Mouse (Mus musculus): ENCODE data around the gene Gps2.
A peak's percentile ranks its signal among the peaks of the same experiment; 100 is the strongest.
"Not testable (repeated sequence)": the region's sequence is repeated elsewhere in the genome, so short reads cannot be mapped to it uniquely, and the experiment has no call there.

Gps2 gene

GRCm38 (mm10) chr11:69916652-69917378 is 3.1 kb downstream of the Gps2 start:
- DNase-seq (ENCODE audit: low spot score): not testable (repeated sequence)

GRCm38 (mm10) chr11:69917379-69917948 is 3.8 kb downstream of the Gps2 start:
- DNase-seq (ENCODE audit: low spot score): no peak

- no peak for DNase-seq (ENCODE audit: low spot score)
These were observed 4.4 kb downstream of the Gps2 start for GRCm38 (mm10) chr11:69918118-69918517.

GRCm38 (mm10) chr11:69919053-69919452 is 5.4 kb downstream of the Gps2 start:
- DNase-seq (ENCODE audit: low spot score): no peak

- DNase-seq (ENCODE audit: low spot score): peak; percentile 85
These were observed 6.1 kb downstream of the Gps2 start for GRCm38 (mm10) chr11:69919661-69920265.

GRCm38 (mm10) chr11:69920266-69921031 is 6.8 kb downstream of the Gps2 start:
- no peak for DNase-seq (ENCODE audit: low spot score)

GRCm38 (mm10) chr11:69921114-69922011 is 7.7 kb downstream of the Gps2 start, which contains the start of gene Eif5a:
Gene Eif5a (minus strand): TSS chr11:69921958.
- peak; percentile 100 for DNase-seq (ENCODE audit: low spot score)

GRCm38 (mm10) chr11:69922012-69922756 is 8.5 kb downstream of the Gps2 start:
- no peak for DNase-seq (ENCODE audit: low spot score)

GRCm38 (mm10) chr11:69922796-69923195 is 9.1 kb downstream of the Gps2 start:
- DNase-seq (ENCODE audit: low spot score): no peak

GRCm38 (mm10) chr11:69927501-69927900 is 13.8 kb downstream of the Gps2 start:
- no peak for DNase-seq (ENCODE audit: low spot score)

GRCm38 (mm10) chr11:69929712-69930111 is 16.0 kb downstream of the Gps2 start:
- DNase-seq (ENCODE audit: low spot score): no peak

GRCm38 (mm10) chr11:69930176-69930575 is 16.5 kb downstream of the Gps2 start:
- DNase-seq (ENCODE audit: low spot score): not testable (repeated sequence)

GRCm38 (mm10) chr11:69930967-69931537 is 17.4 kb downstream of the Gps2 start:
- peak; percentile 55 for DNase-seq (ENCODE audit: low spot score)

GRCm38 (mm10) chr11:69931769-69932168 is 18.1 kb downstream of the Gps2 start:
- DNase-seq (ENCODE audit: low spot score): no peak

GRCm38 (mm10) chr11:69932254-69932653 is 18.6 kb downstream of the Gps2 start:
- DNase-seq (ENCODE audit: low spot score): no peak

GRCm38 (mm10) chr11:69933066-69933465 is 19.4 kb downstream of the Gps2 start:
- DNase-seq (ENCODE audit: low spot score): no peak

GRCm38 (mm10) chr11:69934169-69934568 is 20.5 kb downstream of the Gps2 start:
- DNase-seq (ENCODE audit: low spot score): peak; percentile 92

GRCm38 (mm10) chr11:69934681-69935080 is 21.0 kb downstream of the Gps2 start:
- no peak for DNase-seq (ENCODE audit: low spot score)

GRCm38 (mm10) chr11:69935137-69935879 is 21.6 kb downstream of the Gps2 start, which contains the start of gene Ybx2:
Gene Ybx2 (plus strand): TSS chr11:69935796.
- DNase-seq (ENCODE audit: low spot score): peak; percentile 86

GRCm38 (mm10) chr11:69936156-69936555 is 22.5 kb downstream of the Gps2 start:
- no peak for DNase-seq (ENCODE audit: low spot score)

Data from lung, postnatal 25 days (tissue).